Mouse (Mus musculus) lung, embryonic 16.5 days (tissue): ENCODE measurements around the gene Tob2. TPM values are rescaled to one million over a fixed set of nuclear protein-coding genes. Genes with fewer than 3 reads are reported as not detected.
A peak's percentile ranks its signal among the peaks of the same experiment; 100 is the strongest.

ENCODE experiments used
- ATAC-seq: fragments of 200-750 bp; cut with Nextera tagmentation; 2 replicates; pipeline ENCODE4 v1.8.0; 2017; ENCODE audit warnings: low read depth, mild to moderate bottlenecking, moderate library complexity
- H3K27ac ChIP-seq: fragments of 300-500 bp; sonication (generic); 2 replicates; pipeline ENCODE4 v1.5.1; 2014; ENCODE audit warnings: mild to moderate bottlenecking, control low read depth, low read length
- H3K27me3 ChIP-seq: fragments of 300-500 bp; sonication (generic); 2 replicates; pipeline ENCODE4 v1.6.1; 2014; ENCODE audit warnings: low read depth, low read length, mixed read lengths; ENCODE audit not compliant: control insufficient read depth, insufficient read depth
- H3K36me3 ChIP-seq: fragments of 300-500 bp; sonication (generic); 2 replicates; pipeline ENCODE4 v1.6.1; 2014; ENCODE audit warnings: low read length; ENCODE audit not compliant: control insufficient read depth, insufficient read depth
- H3K4me1 ChIP-seq: fragments of 300-500 bp; sonication (generic); replicated peaks from 2 replicates; pipeline ENCODE4 v1.6.1; 2014; ENCODE audit warnings: low read length, mixed read lengths; ENCODE audit not compliant: control insufficient read depth, insufficient read depth
- H3K4me2 ChIP-seq: fragments of 300-500 bp; sonication (generic); 2 replicates; pipeline ENCODE4 v1.6.1; 2014; ENCODE audit warnings: low read depth, low read length, control low read depth
- H3K4me3 ChIP-seq: fragments of 300-500 bp; sonication (generic); 2 replicates; pipeline ENCODE4 v1.5.1; 2014; ENCODE audit warnings: mild to moderate bottlenecking, low read length, control low read depth
- H3K9ac ChIP-seq: fragments of 300-500 bp; sonication (generic); 2 replicates; pipeline ENCODE4 v1.6.1; 2014; ENCODE audit warnings: low read length, control low read depth
- H3K9me3 ChIP-seq: fragments of 300-500 bp; sonication (generic); 2 replicates; pipeline ENCODE4 v1.6.1; 2016; ENCODE audit warnings: low read length; ENCODE audit not compliant: control insufficient read depth
- WGBS: fragments of 180-500 bp; shearing (Covaris S2); extraction: QIAGEN DNeasy Blood & Tissue Kit; methylation state at CpG from one replicate; pipeline ENCODE4 v1.1.7; 2014; 5-methylcytosine and 5-hydroxymethylcytosine counted together
- polyA plus RNA-seq: library from polyadenylated mRNA; unstranded; fragments of >200 nt; fragmentation: Nextera tagmentation; extraction: Ambion mirVana; gene quantifications from 2 replicates; pipeline ENCODE4 v1.2.1, GENCODE M21; 2015

Tob2 gene
- polyA plus RNA-seq, 1 experiment from 2014 or later, result 36.0 TPM

- no peaks in the 10 kb centered on the region for H3K27me3 ChIP-seq
- H3K9me3 ChIP-seq, result no peaks in the 10 kb centered on the region
- 30% methylated on average over 1 of the region's 1 CpGs for WGBS
- H3K4me2 ChIP-seq, result peak overlapping the region; percentile 89
- peak overlapping the region; percentile 72 for H3K9ac ChIP-seq
- H3K4me1 ChIP-seq, result peaks cover 56% of the 10 kb centered on the region
- peak overlapping the region; percentile 71 for H3K4me3 ChIP-seq
- no peaks in the 10 kb centered on the region for H3K36me3 ChIP-seq
- no peak for ATAC-seq
- H3K27ac ChIP-seq, result peak overlapping the region; percentile 98
Observed at GRCm38 (mm10) chr15:81809550-81809949, 49.0 kb downstream of the Tob2 start.

GRCm38 (mm10) chr15:81808799-81809198 is 49.8 kb downstream of the Tob2 start:
- no peaks in the 10 kb centered on the region for H3K36me3 ChIP-seq
- no peak overlapping the region for H3K4me2 ChIP-seq
- 49% methylated on average over 2 of the region's 2 CpGs for WGBS
- ATAC-seq, result no peak
- H3K27ac ChIP-seq, result peak overlapping the region; percentile 98
- peaks cover 64% of the 10 kb centered on the region for H3K4me1 ChIP-seq
- H3K9ac ChIP-seq, result no peak overlapping the region
- no peaks in the 10 kb centered on the region for H3K27me3 ChIP-seq
- H3K9me3 ChIP-seq, result no peaks in the 10 kb centered on the region
- H3K4me3 ChIP-seq, result no peak overlapping the region

GRCm38 (mm10) chr15:81806621-81807404 is 51.8 kb downstream of the Tob2 start:
- Histone ChIP-seq H3K4me1 (peaks cover 75% of the 10 kb centered on the region), H3K4me2 (peak overlapping the region; percentile 18; the same call in 1 of the 2 replicates)

DNA sequence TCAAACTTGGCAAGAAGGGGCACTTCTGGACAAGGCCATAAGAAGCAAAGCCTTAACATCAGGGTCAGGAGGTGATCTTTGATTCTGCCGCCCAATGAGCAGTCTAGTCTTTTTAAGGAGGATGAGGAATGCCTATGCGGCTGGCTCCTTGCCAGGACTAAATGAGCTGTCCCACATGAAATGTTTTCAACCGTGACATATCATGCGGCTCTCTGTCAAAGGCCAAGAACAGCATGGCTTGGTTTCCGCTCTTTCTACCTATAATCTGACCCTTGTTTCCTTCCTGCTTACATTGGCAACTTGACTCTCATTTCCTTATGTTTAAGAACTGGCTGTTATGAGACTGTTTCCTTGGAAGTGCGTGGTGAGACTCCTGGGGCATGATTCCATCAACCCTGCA is 53.0 kb downstream of the Tob2 start:
- H3K4me3 ChIP-seq, result no peak overlapping the region
- no peak overlapping the region for H3K9ac ChIP-seq
- WGBS, result 29% methylated on average over 6 of the region's 6 CpGs
- H3K9me3 ChIP-seq, result no peaks in the 10 kb centered on the region
- no peaks in the 10 kb centered on the region for H3K36me3 ChIP-seq
- peaks cover 75% of the 10 kb centered on the region for H3K4me1 ChIP-seq
- H3K4me2 ChIP-seq, result 0 out of 2 replicates have a peak overlapping the region, but pooled peaks have one; percentile 3
- peak overlapping the region; percentile 88 for H3K27ac ChIP-seq
- H3K27me3 ChIP-seq, result no peaks in the 10 kb centered on the region
- no peak for ATAC-seq

More at GRCm38 (mm10) chr15:81806621-81807404, 51.8 kb downstream of the Tob2 start:
- H3K27me3 ChIP-seq, result no peaks in the 10 kb centered on the region
- H3K9ac ChIP-seq, result no peak overlapping the region
- no peaks in the 10 kb centered on the region for H3K36me3 ChIP-seq
- no peak overlapping the region for H3K4me3 ChIP-seq
- H3K27ac ChIP-seq, result peak overlapping the region; percentile 88
- WGBS, result 70% methylated on average over 4 of the region's 4 CpGs
- H3K9me3 ChIP-seq, result no peaks in the 10 kb centered on the region
- no peak for ATAC-seq

- no peak for ATAC-seq
- Histone ChIP-seq H3K4me2 (peak overlapping the region; percentile 65), H3K9ac (0 out of 2 replicates have a peak overlapping the region, but pooled peaks have one; percentile 25), H3K4me1 (peaks cover 70% of the 10 kb centered on the region), H3K36me3 (no peaks in the 10 kb centered on the region), H3K27me3 (no peaks in the 10 kb centered on the region), H3K9me3 (no peaks in the 10 kb centered on the region), H3K4me3 (no peak overlapping the region), H3K27ac (peak overlapping the region; percentile 88)
- 59% methylated on average over 3 of the region's 3 CpGs for WGBS
Observed at GRCm38 (mm10) chr15:81804883-81805282, 53.7 kb downstream of the Tob2 start.

- Histone ChIP-seq H3K4me1 (peaks cover 63% of the 10 kb centered on the region), H3K27ac (peak overlapping the region; percentile 95)
Observed at GRCm38 (mm10) chr15:81804172-81804571, 54.4 kb downstream of the Tob2 start.

DNA sequence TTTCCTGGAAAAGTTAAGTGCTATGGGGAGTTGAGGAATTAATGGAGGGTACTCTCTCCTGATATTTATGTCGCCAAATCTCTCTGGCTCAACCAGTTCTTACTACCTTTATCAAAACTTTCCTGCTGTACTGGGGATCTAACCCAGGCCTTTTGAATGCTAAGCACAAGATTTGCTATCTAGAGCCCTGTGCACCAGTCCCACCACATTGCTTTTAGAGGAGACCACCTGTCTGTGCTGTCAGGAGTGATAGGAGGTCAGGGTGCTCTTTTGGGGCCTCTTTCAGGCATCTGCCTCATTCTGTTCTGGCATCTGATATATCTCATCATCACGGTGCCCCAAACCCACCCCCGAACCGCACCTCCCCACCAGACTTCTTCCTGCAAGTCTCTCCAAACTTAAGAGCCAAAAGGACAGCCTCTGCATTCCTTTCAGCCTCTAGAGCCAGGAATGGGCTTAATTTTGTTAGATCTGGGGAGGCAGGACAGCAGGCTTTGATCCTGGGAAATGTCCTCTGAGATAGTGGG is 55.1 kb downstream of the Tob2 start:
- peak overlapping the region; percentile 67 for H3K9ac ChIP-seq

More at GRCm38 (mm10) chr15:81804172-81804571, 54.4 kb downstream of the Tob2 start:
- Histone ChIP-seq H3K27me3 (no peaks in the 10 kb centered on the region), H3K4me3 (no peak overlapping the region; the same call in 1 of the 2 replicates), H3K36me3 (no peaks in the 10 kb centered on the region), H3K4me2 (peak overlapping the region; percentile 65), H3K9me3 (no peaks in the 10 kb centered on the region), H3K9ac (peak overlapping the region; percentile 25; the same call in 1 of the 2 replicates)
- ATAC-seq, result no peak
- WGBS, result 81% methylated on average over 1 of the region's 1 CpGs

DNA sequence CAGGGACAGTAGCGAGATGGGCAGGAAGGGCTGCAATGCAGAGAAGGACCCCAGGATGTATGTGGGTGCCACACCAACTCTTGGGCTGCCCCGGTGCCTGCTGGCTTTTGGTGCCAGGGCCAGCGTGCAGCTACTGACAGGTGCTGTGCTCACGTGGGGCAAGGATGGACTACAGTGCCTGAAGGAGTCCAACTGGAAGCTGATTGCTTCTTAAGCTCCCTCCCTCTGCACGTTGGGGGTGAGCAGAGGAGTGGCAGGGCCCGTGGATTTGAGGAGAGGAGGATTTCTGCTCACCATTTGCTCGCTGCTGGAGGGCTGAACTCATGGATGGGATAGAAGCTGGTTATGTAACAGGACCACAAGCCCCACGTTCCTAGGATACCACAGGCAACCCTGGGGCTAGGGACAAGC is 55.6 kb downstream of the Tob2 start:
- H3K4me2 ChIP-seq, result peak overlapping the region; percentile 65
- H3K27me3 ChIP-seq, result no peaks in the 10 kb centered on the region
- ATAC-seq, result peak; percentile 51
- peak overlapping the region; percentile 95 for H3K27ac ChIP-seq
- H3K4me3 ChIP-seq, result peak overlapping the region; percentile 52
- no peaks in the 10 kb centered on the region for H3K36me3 ChIP-seq
- H3K9ac ChIP-seq, result peak overlapping the region; percentile 67
- WGBS, result 6% methylated on average over 8 of the region's 8 CpGs
- H3K4me1 ChIP-seq, result peaks cover 57% of the 10 kb centered on the region
- H3K9me3 ChIP-seq, result no peaks in the 10 kb centered on the region

More for the DNA sequence above, 55.1 kb downstream of the Tob2 start:
- Histone ChIP-seq H3K27me3 (no peaks in the 10 kb centered on the region), H3K4me3 (peak overlapping the region; percentile 52), H3K27ac (peak overlapping the region; percentile 95), H3K9me3 (no peaks in the 10 kb centered on the region), H3K4me1 (peaks cover 59% of the 10 kb centered on the region), H3K36me3 (no peaks in the 10 kb centered on the region), H3K4me2 (peak overlapping the region; percentile 65)
- 28% methylated on average over 4 of the region's 4 CpGs for WGBS
- ATAC-seq, result no peak
